Mouse (Mus musculus) ES-Bruce4 (cell line): ENCODE results near the gene Zscan26. TPM values are rescaled to one million over a fixed set of nuclear protein-coding genes. Genes with fewer than 3 reads are reported as not detected.

Experiments used
- H3K27ac ChIP-seq: 2 replicates; pipeline ENCODE4 v1.5.1; 2012; ENCODE audit warnings: low read length, inconsistent platforms; ENCODE audit not compliant: insufficient read depth
- H3K27me3 ChIP-seq: 2 replicates; pipeline ENCODE4 v1.6.1; 2012; ENCODE audit warnings: mild to moderate bottlenecking, low read length, inconsistent platforms; ENCODE audit not compliant: control insufficient read depth, poor library complexity, insufficient read depth, severe bottlenecking
- H3K36me3 ChIP-seq: 2 replicates; pipeline ENCODE4 v1.6.1; 2012; ENCODE audit warnings: inconsistent platforms, mild to moderate bottlenecking, low read length, moderate library complexity; ENCODE audit not compliant: control insufficient read depth, poor library complexity, insufficient read depth, severe bottlenecking
- H3K4me1 ChIP-seq: one replicate; pipeline ENCODE4 v1.8.1; 2011; ENCODE audit warnings: low read length; ENCODE audit not compliant: control insufficient read depth, insufficient read depth
- H3K4me3 ChIP-seq: 2 replicates; pipeline ENCODE4 v1.5.1; 2011; ENCODE audit warnings: low read depth, mild to moderate bottlenecking, low read length
- H3K9ac ChIP-seq: 2 replicates; pipeline ENCODE4 v1.6.1; 2012; ENCODE audit warnings: low read depth, mild to moderate bottlenecking, inconsistent platforms; ENCODE audit not compliant: poor library complexity, severe bottlenecking
- H3K9me3 ChIP-seq: replicated peaks from 2 replicates; pipeline ENCODE4 v1.6.1; 2012; ENCODE audit warnings: mild to moderate bottlenecking, low read length, inconsistent platforms; ENCODE audit not compliant: control insufficient read depth, poor library complexity, insufficient read depth, severe bottlenecking
- CTCF ChIP-seq: IDR thresholded peaks from one replicate; pipeline ENCODE4 v1.8.1; 2011; ENCODE audit warnings: low read depth, low read length
- EP300 ChIP-seq: IDR thresholded peaks from 2 replicates; pipeline ENCODE4 v1.6.1; 2011; ENCODE audit warnings: low read depth, low read length; ENCODE audit not compliant: insufficient read depth
- POLR2A ChIP-seq: IDR thresholded peaks from one replicate; pipeline ENCODE4 v1.8.1; 2011; ENCODE audit warnings: low read length; ENCODE audit not compliant: insufficient read depth
- polyA plus RNA-seq: library from polyadenylated mRNA; stranded (reverse); fragments of >200 nt; gene quantifications from 2 replicates; pipeline ENCODE4 v1.2.4, GENCODE M21; 2011; ENCODE audit warnings: low read depth; ENCODE audit not compliant: missing spikeins, insufficient read depth, insufficient read length

Zscan26 gene
- polyA plus RNA-seq, 1 experiment: 42.6 TPM

GRCm38 (mm10) chr13:21415266-21415665, 38.3 kb downstream of the Zscan26 start:
- H3K27ac ChIP-seq: no peak overlapping the region

GRCm38 (mm10) chr13:21414231-21415212, 39.0 kb downstream of the Zscan26 start:
- Histone ChIP-seq H3K36me3 (no peaks in the 10 kb centered on the region), H3K9ac (no peak overlapping the region), H3K9me3 (no peaks in the 10 kb centered on the region), H3K27ac (no peak overlapping the region), H3K4me3 (no peak overlapping the region), H3K4me1 (no peaks in the 10 kb centered on the region), H3K27me3 (no peaks in the 10 kb centered on the region)
- TF ChIP-seq POLR2A (no peak), EP300 (no peak), CTCF (no peak)

More at GRCm38 (mm10) chr13:21415266-21415665, 38.3 kb downstream of the Zscan26 start:
- no peaks in the 10 kb centered on the region for H3K4me1 ChIP-seq
- H3K9me3 ChIP-seq: no peaks in the 10 kb centered on the region
- no peak overlapping the region for H3K4me3 ChIP-seq
- no peaks in the 10 kb centered on the region for H3K27me3 ChIP-seq
- H3K9ac ChIP-seq: no peak overlapping the region
- TF ChIP-seq POLR2A (no peak), EP300 (no peak), CTCF (no peak)
- no peaks in the 10 kb centered on the region for H3K36me3 ChIP-seq

- no peaks in the 10 kb centered on the region for H3K4me1 ChIP-seq
- no peaks in the 10 kb centered on the region for H3K9me3 ChIP-seq
- no peaks in the 10 kb centered on the region for H3K36me3 ChIP-seq
- TF ChIP-seq CTCF: no peak
- TF ChIP-seq POLR2A: no peak
- TF ChIP-seq EP300: no peak
- no peak overlapping the region for H3K27ac ChIP-seq
- peak overlapping the region; percentile 41 for H3K9ac ChIP-seq
- H3K27me3 ChIP-seq: no peaks in the 10 kb centered on the region
- peak overlapping the region; percentile 93 for H3K4me3 ChIP-seq
These were observed 44.6 kb downstream of the Zscan26 start for GRCm38 (mm10) chr13:21408805-21409459.

GRCm38 (mm10) chr13:21407969-21408804, 45.3 kb downstream of the Zscan26 start:
- H3K27ac ChIP-seq: no peak overlapping the region

GRCm38 (mm10) chr13:21407341-21407740, 46.2 kb downstream of the Zscan26 start:
- no peaks in the 10 kb centered on the region for H3K27me3 ChIP-seq
- peak overlapping the region; percentile 41 for H3K9ac ChIP-seq
- H3K27ac ChIP-seq: no peak overlapping the region
- no peaks in the 10 kb centered on the region for H3K4me1 ChIP-seq
- TF ChIP-seq EP300: no peak
- no peak for TF ChIP-seq CTCF
- no peak for TF ChIP-seq POLR2A
- H3K4me3 ChIP-seq: 0 out of 2 replicates have a peak overlapping the region, but pooled peaks have one; percentile 23
- H3K36me3 ChIP-seq: no peaks in the 10 kb centered on the region
- H3K9me3 ChIP-seq: no peaks in the 10 kb centered on the region

More at GRCm38 (mm10) chr13:21407969-21408804, 45.3 kb downstream of the Zscan26 start:
- H3K9ac ChIP-seq: peak overlapping the region; percentile 41
- H3K27me3 ChIP-seq: no peaks in the 10 kb centered on the region
- no peaks in the 10 kb centered on the region for H3K9me3 ChIP-seq
- no peaks in the 10 kb centered on the region for H3K36me3 ChIP-seq
- no peaks in the 10 kb centered on the region for H3K4me1 ChIP-seq
- TF ChIP-seq EP300 (no peak), CTCF (no peak), POLR2A (no peak)
- H3K4me3 ChIP-seq: peak overlapping the region; percentile 93
